Mouse (Mus musculus) heart, embryonic 14.5 days (tissue): ENCODE results near the gene Mrpl1. TPM values are rescaled to one million over a fixed set of nuclear protein-coding genes. Genes with fewer than 3 reads are reported as not detected.

ENCODE experiments used
- ATAC-seq: fragments of 200-750 bp; cut with Nextera tagmentation; 2 replicates; pipeline ENCODE4 v1.8.0; 2017; ENCODE audit warnings: low read depth, moderate TSS enrichment; ENCODE audit not compliant: insufficient number of reproducible peaks, insufficient read depth, low FRiP score
- H3K27ac ChIP-seq, 2 experiments: fragments of 200-500 bp in 1 of 2; fragments of 300-500 bp in 1 of 2; sonication (generic) in 1 of 2; replicated peaks in 1 of 2; 2 replicates each; pipeline ENCODE4 v1.5.1; 2012 to 2014; ENCODE audit warnings: low read depth in 2 of 2, low read length in 2 of 2, control low read depth in 1 of 2, mild to moderate bottlenecking in 1 of 2, mixed read lengths in 1 of 2; ENCODE audit not compliant: control insufficient read depth in 1 of 2, insufficient read depth in 1 of 2
- H3K27me3 ChIP-seq: fragments of 300-500 bp; sonication (generic); 2 replicates; pipeline ENCODE4 v1.6.1; 2014; ENCODE audit warnings: mild to moderate bottlenecking, low read length, control low read depth; ENCODE audit not compliant: control insufficient read depth, insufficient read depth
- H3K36me3 ChIP-seq: fragments of 300-500 bp; sonication (generic); 2 replicates; pipeline ENCODE4 v1.6.1; 2014; ENCODE audit warnings: mild to moderate bottlenecking, control low read depth, low read length, mixed read lengths; ENCODE audit not compliant: control insufficient read depth, insufficient read depth
- H3K4me1 ChIP-seq, 2 experiments: fragments of 200-500 bp in 1 of 2; fragments of 300-500 bp in 1 of 2; sonication (generic) in 1 of 2; 2 replicates each; pipeline ENCODE4 v1.6.1; 2012 to 2014; ENCODE audit warnings: low read length in 2 of 2, control low read depth in 1 of 2, mixed read lengths in 1 of 2; ENCODE audit not compliant: control insufficient read depth in 2 of 2, insufficient read depth in 2 of 2
- H3K4me2 ChIP-seq: fragments of 300-500 bp; sonication (generic); 2 replicates; pipeline ENCODE4 v1.6.1; 2014; ENCODE audit warnings: mild to moderate bottlenecking, low read length
- H3K4me3 ChIP-seq, 2 experiments: fragments of 200-500 bp in 1 of 2; fragments of 300-500 bp in 1 of 2; sonication (generic) in 1 of 2; 2 replicates each; pipeline ENCODE4 v1.5.1; 2012 to 2014; ENCODE audit warnings: low read length in 2 of 2, mild to moderate bottlenecking in 2 of 2, control low read depth in 1 of 2, low read depth in 1 of 2, moderate library complexity in 1 of 2; ENCODE audit not compliant: control insufficient read depth in 1 of 2, insufficient read depth in 1 of 2
- H3K9ac ChIP-seq: fragments of 300-500 bp; sonication (generic); 2 replicates; pipeline ENCODE4 v1.6.1; 2014; ENCODE audit warnings: mild to moderate bottlenecking, low read length
- H3K9me3 ChIP-seq: fragments of 300-500 bp; sonication (generic); 2 replicates; pipeline ENCODE4 v1.6.1; 2016; ENCODE audit warnings: low read length, control low read depth; ENCODE audit not compliant: control insufficient read depth
- WGBS: fragments of 180-500 bp; shearing (Covaris S2); extraction: QIAGEN DNeasy Blood & Tissue Kit; methylation state at CpG from one replicate; pipeline ENCODE4 v1.1.7; 2014; 5-methylcytosine and 5-hydroxymethylcytosine counted together
- polyA plus RNA-seq: library from polyadenylated mRNA; unstranded; fragments of >200 nt; fragmentation: Nextera tagmentation; extraction: Ambion mirVana; gene quantifications from 2 replicates; pipeline ENCODE4 v1.2.1, GENCODE M21; 2014

Mrpl1 gene
- 18.8 and 22.6 TPM in 2 replicates for polyA plus RNA-seq

DNA sequence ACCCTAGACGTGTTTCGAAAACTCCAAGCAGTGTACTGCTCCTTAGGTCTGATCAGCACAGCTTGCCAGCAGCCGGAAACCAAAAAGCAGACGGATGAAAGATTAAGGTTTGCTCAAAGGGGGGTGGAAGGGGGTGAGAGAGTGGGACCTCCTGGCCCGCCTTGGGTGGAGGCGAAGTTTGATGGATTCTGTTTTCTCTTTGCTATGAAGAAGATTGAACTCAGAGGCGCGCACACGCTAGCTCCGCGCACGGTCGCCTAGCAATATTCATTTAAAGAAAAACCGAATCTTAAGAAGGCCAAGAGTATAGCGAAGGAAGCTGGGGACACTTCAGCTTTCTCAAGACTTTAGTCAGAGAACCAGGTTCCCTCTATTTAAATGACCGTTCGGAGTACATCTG lies at the start of gene Mrpl1:
TSS of gene Mrpl1 (plus strand) at position 35 of the 400 bp plus-strand sequence.
- Histone ChIP-seq H3K27ac (peak within 1 kb of the TSS; percentile 65 to 79), H3K4me3 (peak within 1 kb of the TSS; percentile 67 to 84), H3K4me2 (peak within 1 kb of the TSS; percentile 84), H3K36me3 (peaks cover 14% of the 10 kb centered on the region), H3K9ac (peak within 1 kb of the TSS; percentile 89), H3K27me3 (no peaks in the 10 kb centered on the region), H3K9me3 (no peaks in the 10 kb centered on the region), H3K4me1 (peaks cover 3 to 22% of the 10 kb centered on the region in 2 experiments; a peak in 2 of 4 replicates)
- peak; percentile 58; the same call in 1 of the 2 replicates for ATAC-seq
- WGBS: 4% methylated on average over 17 of the region's 17 CpGs

GRCm38 (mm10) chr5:96160467-96161262 lies 48.6 kb upstream of the Mrpl1 start:
- ATAC-seq: no peak
- under 1% methylated on average over 50 of the region's 50 CpGs for WGBS

GRCm38 (mm10) chr5:96161263-96161577 lies 48.1 kb upstream of the Mrpl1 start:
- no peaks in the 10 kb centered on the region for H3K27me3 ChIP-seq
- peaks cover 0 to 13% of the 10 kb centered on the region in 2 experiments; a peak in 2 of 4 replicates for H3K4me1 ChIP-seq
- H3K9me3 ChIP-seq: no peaks in the 10 kb centered on the region
- H3K4me3 ChIP-seq: peak overlapping the region; percentile 97
- no peak for ATAC-seq
- H3K9ac ChIP-seq: peak overlapping the region; percentile 99
- H3K4me2 ChIP-seq: peak overlapping the region; percentile 80
- peak overlapping the region; percentile 72 to 99 for H3K27ac ChIP-seq
- no peaks in the 10 kb centered on the region for H3K36me3 ChIP-seq
- WGBS: under 1% methylated on average over 44 of the region's 45 CpGs

More at GRCm38 (mm10) chr5:96160467-96161262, 48.6 kb upstream of the Mrpl1 start:
- no peaks in the 10 kb centered on the region for H3K36me3 ChIP-seq
- peak overlapping the region; percentile 97 for H3K4me3 ChIP-seq
- H3K4me1 ChIP-seq: peaks cover 0 to 13% of the 10 kb centered on the region in 2 experiments; a peak in 2 of 4 replicates
- no peaks in the 10 kb centered on the region for H3K27me3 ChIP-seq
- peak overlapping the region; percentile 99 for H3K9ac ChIP-seq
- peak overlapping the region; percentile 72 to 99 for H3K27ac ChIP-seq
- no peaks in the 10 kb centered on the region for H3K9me3 ChIP-seq
- H3K4me2 ChIP-seq: peak overlapping the region; percentile 80

DNA sequence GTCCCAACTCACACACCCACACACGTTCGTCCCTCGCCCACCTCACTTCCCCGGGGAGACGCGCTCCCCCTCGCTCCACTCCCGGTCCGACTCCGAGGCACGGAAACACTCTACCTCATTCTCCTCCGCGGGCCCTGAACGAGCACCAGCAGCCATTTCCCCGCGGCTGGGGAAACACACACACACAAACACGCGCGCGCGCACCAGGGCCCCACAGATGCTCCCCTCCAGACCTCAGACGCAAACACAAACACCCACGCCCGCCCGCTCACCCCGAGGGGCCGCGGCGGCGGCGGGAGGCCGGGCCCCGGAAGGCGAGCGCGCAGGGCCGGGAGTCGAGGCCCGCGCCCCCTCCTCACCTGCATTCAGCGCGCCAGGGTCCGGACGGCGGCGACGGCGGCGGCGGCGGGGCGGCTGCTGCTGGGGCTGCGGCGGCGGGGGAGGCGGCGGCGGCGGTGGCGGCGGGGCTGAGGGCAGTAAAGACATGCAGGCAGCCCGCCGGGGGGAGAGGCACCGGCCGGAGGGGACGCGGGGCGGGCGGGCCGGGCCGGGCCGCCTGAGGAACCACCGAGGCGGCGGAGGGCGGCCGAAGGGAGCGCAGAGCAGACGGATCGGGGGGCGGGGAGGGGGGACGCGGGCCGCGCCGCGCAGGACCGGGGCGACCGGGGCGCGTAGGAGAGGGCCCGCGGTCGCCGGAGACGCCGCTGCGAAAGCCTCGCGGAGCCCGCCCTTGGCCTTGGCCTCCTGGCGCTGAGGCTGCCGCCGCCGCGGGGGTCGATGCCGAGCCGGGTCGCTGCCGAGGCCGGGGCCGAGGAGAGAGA lies 47.5 kb upstream of the Mrpl1 start:
- Histone ChIP-seq H3K27me3 (no peaks in the 10 kb centered on the region), H3K4me2 (peak overlapping the region; percentile 80), H3K36me3 (no peaks in the 10 kb centered on the region), H3K9ac (peak overlapping the region; percentile 99), H3K4me3 (peak overlapping the region; percentile 97), H3K9me3 (peaks cover 3% of the 10 kb centered on the region), H3K27ac (peak overlapping the region; percentile 96 to 99), H3K4me1 (peaks cover 0 to 13% of the 10 kb centered on the region in 2 experiments; a peak in 2 of 4 replicates)
- ATAC-seq: peak; percentile 41
- WGBS: under 1% methylated on average over 73 of the region's 114 CpGs

DNA sequence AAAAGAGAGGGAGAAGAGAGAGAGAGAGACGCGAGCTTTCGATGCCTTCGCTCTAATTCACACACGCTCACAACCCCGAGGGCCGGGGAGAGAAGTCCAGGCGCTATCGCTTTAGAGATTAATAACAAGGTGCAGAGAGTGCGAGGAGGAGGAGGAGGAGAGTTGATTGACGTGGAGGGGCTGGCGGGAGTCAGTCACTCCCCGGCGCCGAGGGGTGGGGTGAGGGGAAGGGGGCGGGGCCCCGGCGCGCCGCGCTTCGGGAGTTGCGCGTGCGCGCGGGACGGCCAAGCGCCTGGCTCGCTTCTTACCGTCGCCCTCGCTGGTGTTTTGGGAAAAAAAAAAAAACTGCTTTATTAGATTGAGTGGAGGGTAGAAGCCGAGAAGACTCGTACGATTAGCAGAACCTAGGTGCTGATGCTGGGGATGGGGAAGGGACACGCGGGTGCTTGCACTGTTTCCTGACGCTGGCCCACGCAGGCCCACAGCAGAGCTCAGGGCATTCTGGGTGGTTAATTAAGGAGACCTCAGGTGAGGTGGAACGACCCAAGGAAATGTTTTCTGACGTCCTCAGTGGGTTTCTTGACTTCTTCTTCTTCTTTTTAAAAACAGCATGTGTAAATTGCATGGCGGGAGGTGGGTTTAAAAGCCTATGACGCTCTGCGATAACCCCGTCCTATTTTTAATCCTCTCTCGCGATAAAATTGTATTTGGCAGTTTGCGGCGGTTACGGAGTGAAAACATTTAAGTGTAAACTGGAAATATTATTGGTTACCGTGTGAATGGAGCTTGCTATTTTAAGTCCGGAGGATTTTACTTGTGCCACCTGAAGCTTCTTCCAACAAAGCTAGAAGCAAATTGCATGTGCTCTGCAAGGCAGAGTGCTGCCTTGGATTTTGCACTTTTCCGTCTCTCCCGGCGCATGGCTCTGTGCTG lies 46.6 kb upstream of the Mrpl1 start:
- ATAC-seq: peak; percentile 88
- peak overlapping the region; percentile 97 for H3K4me3 ChIP-seq
- H3K4me1 ChIP-seq: peaks cover 0 to 13% of the 10 kb centered on the region in 2 experiments; a peak in 2 of 4 replicates
- H3K36me3 ChIP-seq: no peaks in the 10 kb centered on the region
- H3K27ac ChIP-seq: peak overlapping the region; percentile 99
- H3K4me2 ChIP-seq: peak overlapping the region; percentile 80
- H3K27me3 ChIP-seq: no peaks in the 10 kb centered on the region
- under 1% methylated on average over 56 of the region's 56 CpGs for WGBS
- H3K9me3 ChIP-seq: peaks cover 5% of the 10 kb centered on the region
- peak overlapping the region; percentile 99 for H3K9ac ChIP-seq

GRCm38 (mm10) chr5:96163396-96164020 lies 45.8 kb upstream of the Mrpl1 start:
- peak overlapping the region; percentile 99 for H3K27ac ChIP-seq
- H3K9me3 ChIP-seq: peaks cover 5% of the 10 kb centered on the region
- no peak for ATAC-seq
- no peaks in the 10 kb centered on the region for H3K36me3 ChIP-seq
- WGBS: 0% methylated on average over 1 of the region's 1 CpGs
- H3K27me3 ChIP-seq: no peaks in the 10 kb centered on the region
- H3K4me2 ChIP-seq: peak overlapping the region; percentile 80
- peaks cover 0 to 13% of the 10 kb centered on the region in 2 experiments; a peak in 2 of 4 replicates for H3K4me1 ChIP-seq
- peak overlapping the region; percentile 97 for H3K4me3 ChIP-seq
- peak overlapping the region; percentile 99 for H3K9ac ChIP-seq
